Mouse (Mus musculus) adipocyte (in vitro differentiated cells): Measurements from ENCODE around the gene Dnah3.

Experiments used
- DNase-seq: peaks from one replicate; pipeline ENCODE4 v3.0.0-alpha.2; 2016; ENCODE audit warnings: low spot score

The Dnah3 gene

GRCm38 (mm10) chr7:119873050-119873449, 222.0 kb downstream of the Dnah3 start:
- no peak for DNase-seq
